Mouse (Mus musculus) limb, embryonic 10.5 days (tissue): ENCODE results near the gene Ing5. TPM values are rescaled to one million over a fixed set of nuclear protein-coding genes. Genes with fewer than 3 reads are reported as not detected.
"Not testable (repeated sequence)": the region's sequence is repeated elsewhere in the genome, so short reads cannot be mapped to it uniquely, and the experiment has no call there.

Source experiments
- DNase-seq: peaks from one replicate; pipeline ENCODE4 v3.0.0-alpha.2; 2017; ENCODE audit warnings: low spot score
- H3K27ac ChIP-seq: fragments of 300-500 bp; sonication (generic); 2 replicates; pipeline ENCODE4 v1.5.1; 2016; ENCODE audit warnings: mild to moderate bottlenecking
- H3K27me3 ChIP-seq: fragments of 300-500 bp; sonication (generic); 2 replicates; pipeline ENCODE4 v1.6.1; 2016; ENCODE audit warnings: low read depth, mild to moderate bottlenecking; ENCODE audit not compliant: poor library complexity, severe bottlenecking
- H3K36me3 ChIP-seq: fragments of 300-500 bp; sonication (generic); 2 replicates; pipeline ENCODE4 v1.6.1; 2016; ENCODE audit warnings: mild to moderate bottlenecking, moderate library complexity
- H3K4me1 ChIP-seq: fragments of 300-500 bp; sonication (generic); 2 replicates; pipeline ENCODE4 v1.6.1; 2016
- H3K4me3 ChIP-seq: fragments of 300-500 bp; sonication (generic); 2 replicates; pipeline ENCODE4 v1.5.1; 2016; ENCODE audit warnings: mild to moderate bottlenecking, moderate library complexity
- H3K9me3 ChIP-seq: fragments of 300-500 bp; sonication (generic); replicated peaks from 2 replicates; pipeline ENCODE4 v1.6.1; 2016; ENCODE audit warnings: mild to moderate bottlenecking
- WGBS: fragments of 180-500 bp; shearing (Covaris S2); methylation state at CpG from one replicate; pipeline ENCODE4 v1.1.7; 2016; 5-methylcytosine and 5-hydroxymethylcytosine counted together
- polyA plus RNA-seq: library from polyadenylated mRNA; unstranded; fragments of >200 nt; fragmentation: Nextera tagmentation; extraction: Ambion mirVana; gene quantifications from 2 replicates; pipeline ENCODE4 v1.2.1, GENCODE M21; 2016

Ing5 gene
- polyA plus RNA-seq, 1 experiment from 2014 or later = 21.4 TPM

DNA sequence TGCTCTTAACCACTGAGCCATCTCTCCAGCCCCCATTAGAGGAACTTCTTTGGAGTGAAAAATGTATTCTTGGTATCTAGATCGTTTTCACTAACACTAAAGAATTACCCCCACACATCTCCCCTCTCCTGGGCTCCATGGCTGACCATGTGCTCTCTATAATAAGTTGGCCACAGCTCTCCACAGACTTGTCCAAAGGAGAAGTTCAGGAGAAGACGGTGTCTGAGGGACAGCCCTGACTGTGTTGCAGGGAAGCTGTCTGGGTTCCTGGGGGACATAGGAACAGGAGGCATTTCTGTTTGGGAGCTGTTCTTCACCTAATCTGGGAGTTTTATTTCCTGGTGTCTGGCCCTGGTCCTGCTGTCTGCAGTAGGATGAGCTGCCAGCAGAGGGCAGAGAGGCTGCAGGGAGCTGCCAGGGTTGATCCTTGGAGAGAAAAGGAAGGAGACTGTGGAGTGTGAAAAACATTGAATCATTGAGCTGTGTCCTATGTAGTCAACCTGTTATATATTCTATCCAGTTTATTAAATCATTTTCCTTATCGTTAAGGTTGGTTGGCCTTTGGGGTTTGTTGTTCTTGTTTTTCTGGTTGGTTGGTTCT, 42.1 kb downstream of the Ing5 start:
- H3K27ac ChIP-seq, DNase-seq, H3K36me3 ChIP-seq, H3K27me3 ChIP-seq, H3K9me3 ChIP-seq, H3K4me1 ChIP-seq, H3K4me3 ChIP-seq: not testable (repeated sequence)
- 80% methylated on average over 3 of the region's 3 CpGs for WGBS

- H3K9me3 ChIP-seq, H3K36me3 ChIP-seq, H3K27ac ChIP-seq, H3K27me3 ChIP-seq, H3K4me1 ChIP-seq, H3K4me3 ChIP-seq, DNase-seq: not testable (repeated sequence)
- 89% methylated on average over 4 of the region's 4 CpGs for WGBS
Observed at GRCm38 (mm10) chr1:93855790-93856189, 52.0 kb downstream of the Ing5 start.

DNA sequence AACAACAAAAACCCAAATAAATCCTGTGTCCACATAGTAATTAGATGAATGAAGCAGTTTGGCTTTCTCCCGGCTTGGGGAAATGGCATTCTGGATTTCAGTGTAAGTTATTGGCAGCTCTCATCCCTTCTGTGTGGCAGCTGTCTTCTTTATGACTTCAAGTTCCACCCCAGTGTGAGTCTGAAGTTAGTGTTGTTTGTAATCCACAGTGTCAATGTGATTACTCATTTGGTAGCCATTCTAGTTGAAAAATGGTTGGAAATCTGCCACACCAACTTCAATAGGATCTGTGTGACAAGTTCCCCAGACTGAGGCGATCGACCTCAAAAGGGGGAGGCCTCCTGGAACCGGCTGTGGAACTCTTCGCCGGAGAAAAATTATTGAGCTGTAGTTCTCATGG, 53.6 kb downstream of the Ing5 start:
- Histone ChIP-seq H3K27me3 (no peaks in the 10 kb centered on the region), H3K9me3 (no peaks in the 10 kb centered on the region), H3K36me3 (no peaks in the 10 kb centered on the region), H3K27ac (no peak overlapping the region), H3K4me1 (no peaks in the 10 kb centered on the region), H3K4me3 (no peak overlapping the region)
- DNase-seq = no peak
- WGBS = 90% methylated on average over 6 of the region's 6 CpGs

- no peak for DNase-seq
- H3K36me3 ChIP-seq = no peaks in the 10 kb centered on the region
- 95% methylated on average over 3 of the region's 3 CpGs for WGBS
Observed at GRCm38 (mm10) chr1:93857991-93858390, 54.2 kb downstream of the Ing5 start.

GRCm38 (mm10) chr1:93859619-93860018, 55.9 kb downstream of the Ing5 start:
- no peak for DNase-seq
- no peak overlapping the region for H3K4me3 ChIP-seq
- H3K4me1 ChIP-seq = no peaks in the 10 kb centered on the region
- H3K27ac ChIP-seq = no peak overlapping the region
- H3K27me3 ChIP-seq = no peaks in the 10 kb centered on the region
- no peaks in the 10 kb centered on the region for H3K9me3 ChIP-seq
- no peaks in the 10 kb centered on the region for H3K36me3 ChIP-seq

More at GRCm38 (mm10) chr1:93857991-93858390, 54.2 kb downstream of the Ing5 start:
- H3K27ac ChIP-seq = no peak overlapping the region
- H3K9me3 ChIP-seq = no peaks in the 10 kb centered on the region
- H3K4me1 ChIP-seq = no peaks in the 10 kb centered on the region
- no peak overlapping the region for H3K4me3 ChIP-seq
- H3K27me3 ChIP-seq = no peaks in the 10 kb centered on the region

GRCm38 (mm10) chr1:93861048-93861447, 57.3 kb downstream of the Ing5 start, which contains the start of gene Gal3st2:
TSS of gene Gal3st2 (plus strand) at chr1:93861306.
- not testable (repeated sequence) for H3K36me3 ChIP-seq, H3K9me3 ChIP-seq, H3K27me3 ChIP-seq, DNase-seq, H3K4me1 ChIP-seq, H3K4me3 ChIP-seq, H3K27ac ChIP-seq
- WGBS = 66% methylated on average over 2 of the region's 2 CpGs

Other genes with a start within 250 kb of the Ing5 start
- gene Stk25, start 145.3 kb upstream of the Ing5 start, polyA plus RNA-seq = 153 and 185 TPM in 2 replicates
- 34.9 and 37.4 TPM in 2 replicates for gene Bok, start 118.3 kb upstream of the Ing5 start, polyA plus RNA-seq
- 91.8 and 95.8 TPM in 2 replicates for gene Atg4b, start 52.5 kb upstream of the Ing5 start, polyA plus RNA-seq
- 54.8 and 56.3 TPM in 2 replicates for gene Thap4, start 49.1 kb upstream of the Ing5 start, polyA plus RNA-seq
- 280 and 304 TPM in 2 replicates for gene Dtymk, start 2.0 kb upstream of the Ing5 start, polyA plus RNA-seq
- 13.7 and 15.0 TPM in 2 replicates for gene D2hgdh, start 20.9 kb downstream of the Ing5 start, polyA plus RNA-seq
- not detected in 2 replicates for gene Gal3st2, start 57.3 kb downstream of the Ing5 start, polyA plus RNA-seq
- gene Gal3st2b, start 114.3 kb downstream of the Ing5 start, polyA plus RNA-seq = not detected in 2 replicates
- not detected in 2 replicates for gene Gal3st2c, start 186.5 kb downstream of the Ing5 start, polyA plus RNA-seq
- gene Neu4, start 216.5 kb downstream of the Ing5 start, polyA plus RNA-seq = not detected in 2 replicates
- not detected in 2 replicates for gene Pdcd1, start 248.6 kb downstream of the Ing5 start, polyA plus RNA-seq